Mouse (Mus musculus) neural tube, embryonic 10.5 days (tissue): ENCODE results near the gene Glb1.
"Not testable (repeated sequence)": the region's sequence is repeated elsewhere in the genome, so short reads cannot be mapped to it uniquely, and the experiment has no call there.

Experiments
- DNase-seq: peaks from one replicate; pipeline ENCODE4 v3.0.0-alpha.2; 2017; ENCODE audit warnings: low spot score; ENCODE audit errors: extremely low spot score

The Glb1 gene

DNA sequence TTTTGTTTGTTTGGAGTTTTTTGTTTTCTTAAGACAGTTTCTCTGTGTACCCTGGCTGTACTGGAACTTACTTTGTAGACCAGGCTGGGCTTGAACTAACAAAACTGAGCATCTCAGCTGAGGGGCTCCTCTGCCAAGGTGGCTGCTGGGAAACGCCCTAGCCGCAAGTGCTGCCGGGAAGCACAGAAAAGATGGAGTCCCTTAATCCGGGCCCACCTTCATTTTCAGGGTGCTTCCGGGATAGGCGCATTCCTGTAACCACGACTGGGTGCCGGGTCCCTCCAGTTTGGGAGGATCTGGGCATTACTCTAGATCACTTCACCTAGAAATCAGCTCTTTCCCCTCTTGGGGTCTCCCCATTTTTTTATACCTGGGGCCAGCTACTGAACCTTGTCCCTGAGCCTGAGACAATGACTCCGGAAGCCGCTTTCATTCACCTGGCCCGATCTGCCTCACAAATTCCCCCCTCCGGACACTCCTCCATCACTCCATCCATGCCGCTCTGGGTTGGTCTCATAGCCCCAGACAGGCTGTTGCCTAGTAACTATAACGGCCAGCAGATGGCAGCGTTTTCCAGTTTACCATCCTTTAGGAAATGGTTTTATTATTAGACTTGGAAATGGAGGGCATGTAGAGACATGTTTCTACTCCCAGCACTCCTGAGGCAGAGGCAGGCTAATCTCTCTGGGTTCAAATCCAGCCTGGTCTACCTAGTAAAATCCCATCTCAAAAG, 99.1 kb downstream of the Glb1 start:
- peak; percentile 75 for DNase-seq

GRCm38 (mm10) chr9:114501111-114501510, 100.2 kb downstream of the Glb1 start:
- DNase-seq: no peak

DNA sequence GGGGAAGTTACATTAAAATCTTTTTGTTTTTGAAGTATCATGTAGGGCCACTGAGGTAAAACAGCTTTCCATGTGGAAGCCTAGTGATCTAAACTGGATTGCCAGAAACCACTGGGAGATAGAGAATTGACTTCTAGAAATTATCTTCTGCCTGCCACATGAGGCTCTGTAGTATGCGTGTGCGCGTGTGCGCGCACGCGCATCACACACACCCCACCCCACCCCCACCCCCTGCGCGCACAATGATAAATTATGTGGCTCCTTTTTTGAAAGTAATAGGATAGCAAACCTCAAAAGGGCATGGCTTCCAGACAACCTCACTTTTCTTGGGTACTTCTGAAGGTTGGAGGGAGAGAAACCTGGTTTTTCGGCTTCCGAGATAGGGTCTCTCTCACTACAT, 101.0 kb downstream of the Glb1 start:
- DNase-seq: no peak

GRCm38 (mm10) chr9:114502711-114503427, 102.0 kb downstream of the Glb1 start:
- no peak for DNase-seq

- no peak for DNase-seq
These were observed 103.9 kb downstream of the Glb1 start, which contains the start of gene Ccr4 for GRCm38 (mm10) chr9:114504816-114505215. Ccr4 (minus strand) TSS chr9:114504916.

DNA sequence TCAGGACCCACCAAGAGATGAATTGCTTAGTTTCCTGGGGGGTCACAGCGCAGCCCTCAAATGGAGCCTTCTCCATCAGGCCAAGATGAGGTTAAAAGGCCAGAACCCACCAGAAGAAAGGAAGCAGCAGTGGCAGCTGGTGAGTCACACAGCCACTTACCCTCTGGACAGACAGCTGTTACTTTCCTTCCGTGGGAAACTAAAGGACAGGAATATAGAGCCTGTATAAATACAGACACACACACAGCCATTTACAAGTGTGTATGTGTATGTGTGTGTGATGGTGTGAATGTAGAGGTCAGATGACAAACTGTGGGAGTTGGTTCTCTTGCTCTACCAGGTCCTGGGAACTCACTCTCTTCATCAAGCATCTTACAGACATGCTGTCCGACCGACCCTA, 105.7 kb downstream of the Glb1 start:
- DNase-seq: no peak

DNA sequence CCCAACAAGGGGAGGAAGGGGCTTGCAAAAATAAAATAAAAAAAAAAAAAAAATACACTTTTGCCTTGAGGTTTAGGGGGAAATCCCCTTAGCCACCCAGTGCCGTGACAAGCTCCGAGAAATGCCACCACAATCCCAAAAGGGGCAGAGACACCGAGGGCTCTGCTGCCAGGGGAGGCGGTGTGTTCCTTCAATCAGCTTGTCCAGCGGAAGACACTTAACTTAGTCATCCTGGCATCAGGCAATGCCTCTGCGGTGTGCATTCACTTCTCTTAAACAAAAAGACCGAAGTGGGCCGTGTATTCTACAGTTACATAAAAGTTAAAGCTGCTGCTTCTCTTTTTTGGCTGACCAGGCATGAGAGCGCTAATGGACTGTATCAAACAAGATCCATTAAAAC, 106.5 kb downstream of the Glb1 start:
- no peak for DNase-seq

DNA sequence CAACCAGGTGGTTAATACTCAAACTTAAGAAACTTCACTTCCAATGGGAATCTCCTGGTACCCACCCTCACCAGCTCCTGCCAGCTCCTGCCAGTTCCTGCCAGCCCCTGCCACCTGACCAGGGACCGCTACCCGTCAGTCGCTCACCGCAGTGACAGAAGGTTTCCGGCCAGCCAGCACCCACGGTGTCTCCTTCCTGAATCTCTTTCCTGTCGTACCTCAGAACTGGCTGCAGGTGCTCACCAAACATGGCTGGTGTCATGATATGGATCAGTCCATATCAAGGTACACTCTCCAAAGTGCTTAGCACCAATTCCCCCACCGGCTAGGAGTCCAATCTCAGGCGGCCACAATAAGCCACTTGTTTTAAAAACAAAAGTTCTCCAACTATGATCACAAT, 108.9 kb downstream of the Glb1 start:
- DNase-seq: no peak

DNA sequence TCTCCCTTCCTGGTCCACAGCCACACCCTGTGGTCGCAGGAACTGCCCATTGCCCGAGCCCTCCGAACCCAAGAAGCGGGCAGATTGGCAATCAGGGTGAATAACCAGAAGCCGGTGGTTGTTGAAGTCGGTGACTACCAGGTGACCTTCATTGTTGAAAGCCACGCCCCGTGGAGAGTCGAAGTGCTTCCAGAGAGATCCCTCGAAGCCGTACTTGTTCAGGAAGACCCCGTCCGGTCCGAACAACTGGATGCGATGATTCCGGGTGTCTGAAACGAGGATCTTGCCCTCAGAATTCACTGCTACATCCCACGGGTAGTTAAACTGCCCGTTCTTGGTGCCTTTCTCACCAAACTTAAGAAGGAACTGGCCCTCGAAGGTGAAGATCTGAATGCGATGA, 112.0 kb downstream of the Glb1 start:
- no peak for DNase-seq

- no peak for DNase-seq
These were observed 114.5 kb downstream of the Glb1 start, which contains the start of gene C130032M10Rik for GRCm38 (mm10) chr9:114515364-114515763. C130032M10Rik (plus strand) TSS chr9:114515697.

DNA sequence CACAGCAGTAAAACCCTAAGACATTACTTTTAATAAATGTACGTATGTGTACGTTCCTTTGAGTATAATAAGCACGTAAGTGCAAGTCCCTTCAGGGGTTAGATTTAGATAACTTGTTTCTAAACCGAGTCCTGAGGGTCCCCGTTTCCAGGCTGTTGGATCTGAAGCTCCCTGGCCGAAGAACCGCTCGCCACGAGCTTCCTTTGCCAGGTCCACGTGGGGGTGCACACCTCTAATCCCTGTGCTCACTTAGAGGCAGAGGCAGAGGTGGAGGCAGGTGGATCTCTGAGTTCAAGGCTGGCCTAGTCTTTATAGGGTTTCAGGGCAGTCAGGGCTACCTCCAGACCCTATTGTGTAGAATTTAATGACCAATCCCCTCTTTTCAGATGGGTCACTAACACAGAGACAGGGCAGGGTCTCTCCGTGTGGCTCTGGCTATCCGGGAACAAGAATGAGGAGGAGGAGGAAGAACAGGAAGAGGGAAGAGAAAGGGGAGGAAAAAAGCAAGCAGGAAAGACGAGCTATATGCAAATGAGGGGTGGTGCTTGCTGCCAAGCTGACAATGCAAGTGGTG, 117.1 kb downstream of the Glb1 start:
- DNase-seq: no peak

GRCm38 (mm10) chr9:114518812-114519477, 118.1 kb downstream of the Glb1 start:
- DNase-seq: no peak

- DNase-seq: not testable (repeated sequence)
These were observed 119.7 kb downstream of the Glb1 start for GRCm38 (mm10) chr9:114520529-114520928.

- no peak for DNase-seq
These were observed 121.2 kb downstream of the Glb1 start for GRCm38 (mm10) chr9:114522041-114522440.

- no peak for DNase-seq
These were observed 121.6 kb downstream of the Glb1 start for GRCm38 (mm10) chr9:114522501-114522900.
